Mouse (Mus musculus): ENCODE results near the gene Tsc22d2.

GRCm38 (mm10) chr3:58454414-58455205 is 40.1 kb downstream of the Tsc22d2 start:
- no peak for TF ChIP-seq EP300 (optimal IDR thresholded peaks at IDR 0.05)
- no peak for TF ChIP-seq CTCF (IDR thresholded peaks at IDR 0.05; ENCODE audit: low read depth)

All from stomach, postnatal 0 days (tissue).